Comparison of ENCODE assay signal across 29 mouse cellular contexts in genomic region chr3:104987884-104988283, GRCm38 (mm10). TPM values are rescaled to one million over a fixed set of nuclear protein-coding genes. Genes with fewer than 3 reads are reported as not detected.
"Had no signal": no experiment of that assay in that cellular context is flagged by ENCODE, and none has a peak within 500 bp of the region (broad histone marks: within the 10 kb centered on the region; RNA-seq: fewer than 3 reads in every experiment).

No protein-coding gene starts in this region.

- H3K4me2 ChIP-seq: embryonic facial prominence, embryonic 12.5 days; embryonic facial prominence, embryonic 13.5 days; embryonic facial prominence, embryonic 15.5 days; forebrain, embryonic 12.5 days; forebrain, embryonic 13.5 days; forebrain, embryonic 15.5 days had no signal

- H3K27ac ChIP-seq: embryonic facial prominence, embryonic 10.5 days; embryonic facial prominence, embryonic 12.5 days; embryonic facial prominence, embryonic 13.5 days; embryonic facial prominence, embryonic 15.5 days; forebrain, embryonic 10.5 days; forebrain, embryonic 12.5 days; forebrain, embryonic 13.5 days; forebrain, embryonic 15.5 days; gastrocnemius, adult 2 months; heart, adult 2 months had no signal

- H3K9ac ChIP-seq: embryonic facial prominence, embryonic 12.5 days; embryonic facial prominence, embryonic 13.5 days; embryonic facial prominence, embryonic 15.5 days; forebrain, embryonic 12.5 days; forebrain, embryonic 13.5 days; forebrain, embryonic 15.5 days; forebrain, postnatal 0 days had no signal

- H3K4me1 ChIP-seq: embryonic facial prominence, embryonic 12.5 days; embryonic facial prominence, embryonic 13.5 days; forebrain, embryonic 12.5 days had no signal

- DNase-seq: cerebellum, adult 2 months; cerebellum, adult 8-10 months; cerebellum, adult 9-10 months; cerebellum, adult 9-11 months; cerebellum, postnatal 10 days; cerebellum, postnatal 14 days; cerebellum, postnatal 25 days; cerebellum, postnatal 36 days; embryo, embryonic 11 days; forebrain, postnatal 0 days; gastrocnemius, adult 2 months; gastrocnemius, postnatal 10 days; gastrocnemius, postnatal 14 days; gastrocnemius, postnatal 25 days; gastrocnemius, postnatal 36 days; heart, adult 18-20 months; heart, adult 2 months had no signal

- H3K4me3 ChIP-seq: embryonic facial prominence, embryonic 10.5 days; embryonic facial prominence, embryonic 12.5 days; embryonic facial prominence, embryonic 13.5 days; embryonic facial prominence, embryonic 15.5 days; erythroblast, embryonic 14.5 days; forebrain, embryonic 10.5 days; forebrain, embryonic 12.5 days; forebrain, embryonic 13.5 days; forebrain, embryonic 15.5 days; gastrocnemius, adult 2 months; heart, adult 2 months had no signal

- ATAC-seq: forebrain, embryonic 13.5 days; forebrain, embryonic 14.5 days; forebrain, embryonic 15.5 days; forebrain, embryonic 16.5 days; forebrain, postnatal 0 days had no signal

- H3K36me3 ChIP-seq: embryonic facial prominence, embryonic 10.5 days; embryonic facial prominence, embryonic 12.5 days; embryonic facial prominence, embryonic 13.5 days; embryonic facial prominence, embryonic 15.5 days; forebrain, embryonic 10.5 days; forebrain, embryonic 12.5 days; forebrain, embryonic 15.5 days had no signal

- H3K9me3 ChIP-seq: embryonic facial prominence, embryonic 10.5 days; embryonic facial prominence, embryonic 12.5 days; embryonic facial prominence, embryonic 13.5 days; embryonic facial prominence, embryonic 15.5 days; forebrain, embryonic 10.5 days; forebrain, embryonic 12.5 days; forebrain, embryonic 13.5 days; forebrain, embryonic 15.5 days had no signal

- H3K27me3 ChIP-seq: embryonic facial prominence, embryonic 12.5 days; embryonic facial prominence, embryonic 13.5 days; embryonic facial prominence, embryonic 15.5 days; forebrain, embryonic 12.5 days; forebrain, embryonic 13.5 days; forebrain, embryonic 15.5 days had no signal

RNA-seq across cellular contexts. Expression of gene Wnt2b, which starts 26.2 kb away (rescaled TPM):
- total RNA-seq: granulocyte monocyte progenitor cell, adult 5-6 weeks had no signal
- polyA plus RNA-seq: erythroblast, embryonic 14.5 days had no signal
